In genomic region chr14:57105111-57105510, GRCm38 (mm10) we compare ENCODE assay signal across 9 mouse cellular contexts. TPM values are rescaled to one million over a fixed set of nuclear protein-coding genes. Genes with fewer than 3 reads are reported as not detected.
A peak's percentile ranks its signal among the peaks of the same experiment; 100 is the strongest.
DNase-seq lines count a peak whose midpoint lies in the region; ATAC-seq lines count a peak whose summit lies in the region.
"Had no signal": no experiment of that assay in that cellular context is flagged by ENCODE, and none has a peak within 500 bp of the region (broad histone marks: within the 10 kb centered on the region; RNA-seq: fewer than 3 reads in every experiment).

No protein-coding gene starts in this region.

- ATAC-seq in forebrain, embryonic 11.5 days (replicated peaks; ENCODE audit: low FRiP score), result no peak
- ATAC-seq in limb, embryonic 12.5 days (ENCODE audit: insufficient number of reproducible peaks, insufficient read depth, low FRiP score, low TSS enrichment, low read depth), result no peak
- ATAC-seq in neural tube, embryonic 12.5 days (ENCODE audit: low FRiP score, low read depth), result no peak

- peaks cover 13% of the 10 kb centered on the region; the same call in 1 of the 2 replicates for H3K4me1 ChIP-seq in forebrain, embryonic 11.5 days (replicated peaks; ENCODE audit: control insufficient read depth, insufficient read depth, low read length)
- H3K4me1 ChIP-seq in limb, embryonic 12.5 days (replicated peaks), result peaks cover 24% of the 10 kb centered on the region
- peaks cover 17% of the 10 kb centered on the region for H3K4me1 ChIP-seq in neural tube, embryonic 12.5 days

- 8% methylated on average over 14 of the region's 14 CpGs for WGBS in forebrain, embryonic 11.5 days
- 11% methylated on average over 14 of the region's 14 CpGs for WGBS in limb, embryonic 12.5 days
- 10% methylated on average over 14 of the region's 14 CpGs for WGBS in neural tube, embryonic 12.5 days

- DNase-seq in kidney, adult 18-20 months, result peak; percentile 26
- DNase-seq in kidney, postnatal 36 days, result no peak
- DNase-seq in forebrain, embryonic 11.5 days (ENCODE audit: low spot score), result no peak
- no peak for DNase-seq in layer of hippocampus, postnatal 25 days (ENCODE audit: extremely low spot score in 1 of 2, low spot score in 1 of 2)
- DNase-seq in thymus, postnatal 14 days, result no peak
- DNase-seq in right cerebral cortex, postnatal 36 days (ENCODE audit: low spot score in 2 of 2), result no peak

- H3K27me3 ChIP-seq in forebrain, embryonic 11.5 days (ENCODE audit: control insufficient read depth, insufficient read depth, low read length), result peaks cover 50% of the 10 kb centered on the region
- H3K27me3 ChIP-seq in limb, embryonic 12.5 days, result peaks cover 76% of the 10 kb centered on the region
- peaks cover 61% of the 10 kb centered on the region for H3K27me3 ChIP-seq in neural tube, embryonic 12.5 days (replicated peaks)

- no peak overlapping the region for H3K9ac ChIP-seq in forebrain, embryonic 11.5 days (ENCODE audit: low read length)
- H3K9ac ChIP-seq in limb, embryonic 12.5 days (replicated peaks), result no peak overlapping the region
- no peak overlapping the region for H3K9ac ChIP-seq in neural tube, embryonic 12.5 days

- peak overlapping the region; percentile 100 for H3K4me2 ChIP-seq in forebrain, embryonic 11.5 days (ENCODE audit: low read depth, low read length, severe bottlenecking)
- peak overlapping the region; percentile 100 for H3K4me2 ChIP-seq in limb, embryonic 12.5 days
- H3K4me2 ChIP-seq in neural tube, embryonic 12.5 days (replicated peaks), result peak overlapping the region; percentile 100

- no peaks in the 10 kb centered on the region for H3K9me3 ChIP-seq in forebrain, embryonic 11.5 days (ENCODE audit: control insufficient read depth, low read length)
- no peaks in the 10 kb centered on the region for H3K9me3 ChIP-seq in limb, embryonic 12.5 days
- no peaks in the 10 kb centered on the region for H3K9me3 ChIP-seq in neural tube, embryonic 12.5 days

- no peak overlapping the region for H3K27ac ChIP-seq in forebrain, embryonic 11.5 days (ENCODE audit: low read depth, low read length)
- no peak overlapping the region for H3K27ac ChIP-seq in limb, embryonic 12.5 days
- no peak overlapping the region for H3K27ac ChIP-seq in neural tube, embryonic 12.5 days

- H3K36me3 ChIP-seq in forebrain, embryonic 11.5 days (ENCODE audit: control insufficient read depth, insufficient read depth, low read length), result no peaks in the 10 kb centered on the region
- no peaks in the 10 kb centered on the region for H3K36me3 ChIP-seq in limb, embryonic 12.5 days
- no peaks in the 10 kb centered on the region for H3K36me3 ChIP-seq in neural tube, embryonic 12.5 days

- no peak overlapping the region for H3K4me3 ChIP-seq in forebrain, embryonic 11.5 days (ENCODE audit: low read depth, low read length)
- H3K4me3 ChIP-seq in limb, embryonic 12.5 days (replicated peaks), result peak overlapping the region; percentile 57
- 0 out of 2 replicates have a peak overlapping the region, but pooled peaks have one; percentile 60 for H3K4me3 ChIP-seq in neural tube, embryonic 12.5 days

RNA-seq across cellular contexts. Expression of gene Gjb2, which starts 0.6 kb away (rescaled TPM):
- 6.2 and 8.4 TPM in 2 replicates for polyA plus RNA-seq in forebrain, embryonic 11.5 days (2014; fragmentation: Nextera tagmentation; extraction: Ambion mirVana)
- 63.3 and 79.4 TPM in 2 replicates for polyA plus RNA-seq in limb, embryonic 12.5 days (2016; fragmentation: Nextera tagmentation; extraction: Ambion mirVana)
- 25.3 and 29.6 TPM in 2 replicates for polyA plus RNA-seq in neural tube, embryonic 12.5 days (2016; fragmentation: Nextera tagmentation; extraction: Ambion mirVana)
- 1 to 10 TPM; 6.9 to 7.9 TPM for total RNA-seq in layer of hippocampus, postnatal 25 days (2021)

RNA-seq across cellular contexts. Expression of gene Gm4491, which starts 10.6 kb away (rescaled TPM):
- not detected in 2 replicates for polyA plus RNA-seq in forebrain, embryonic 11.5 days (2014; fragmentation: Nextera tagmentation; extraction: Ambion mirVana)
- polyA plus RNA-seq in limb, embryonic 12.5 days (2016; fragmentation: Nextera tagmentation; extraction: Ambion mirVana), result not detected in 2 replicates
- polyA plus RNA-seq in neural tube, embryonic 12.5 days (2016; fragmentation: Nextera tagmentation; extraction: Ambion mirVana), result not detected in 2 replicates
- under 1 TPM; 0.70 to 0.74 TPM for total RNA-seq in layer of hippocampus, postnatal 25 days (2021)
- total RNA-seq: adrenal gland, adult 2 months had no signal
- polyA plus RNA-seq: adrenal gland, adult 2 months had no signal

RNA-seq across cellular contexts. Expression of gene Gjb6, which starts 28.3 kb away (rescaled TPM):
- polyA plus RNA-seq in forebrain, embryonic 11.5 days (2014; fragmentation: Nextera tagmentation; extraction: Ambion mirVana), result 1.1 and 1.8 TPM in 2 replicates
- 24.7 and 27.4 TPM in 2 replicates for polyA plus RNA-seq in limb, embryonic 12.5 days (2016; fragmentation: Nextera tagmentation; extraction: Ambion mirVana)
- 9.5 and 10.5 TPM in 2 replicates for polyA plus RNA-seq in neural tube, embryonic 12.5 days (2016; fragmentation: Nextera tagmentation; extraction: Ambion mirVana)
- total RNA-seq in layer of hippocampus, postnatal 25 days (2021), result 100 to 1,000 TPM in 1 of 2 experiments, 10 to 100 TPM in 1; 85.1 to 127 TPM
- total RNA-seq: adrenal gland, adult 2 months had no signal
- polyA plus RNA-seq: adrenal gland, adult 2 months had no signal

RNA-seq across cellular contexts. Expression of gene Gja3, which starts 47.2 kb away (rescaled TPM):
- polyA plus RNA-seq in forebrain, embryonic 11.5 days (2014; fragmentation: Nextera tagmentation; extraction: Ambion mirVana), result 0.08 TPM in 1 of 2 replicates, not detected in the other
- 19.5 and 20.5 TPM in 2 replicates for polyA plus RNA-seq in limb, embryonic 12.5 days (2016; fragmentation: Nextera tagmentation; extraction: Ambion mirVana)
- 1.4 TPM in 2 replicates for polyA plus RNA-seq in neural tube, embryonic 12.5 days (2016; fragmentation: Nextera tagmentation; extraction: Ambion mirVana)
- under 1 TPM; 0.47 to 0.49 TPM for total RNA-seq in layer of hippocampus, postnatal 25 days (2021)
- total RNA-seq: adrenal gland, adult 2 months had no signal
